Mouse (Mus musculus): ENCODE measurements around the gene Mfap1b. TPM values are rescaled to one million over a fixed set of nuclear protein-coding genes. Genes with fewer than 3 reads are reported as not detected.
A peak's percentile ranks its signal among the peaks of the same experiment; 100 is the strongest.

Mfap1b gene
- polyA plus RNA-seq, 1 experiment from 2014 or later = 77.1 TPM

DNA sequence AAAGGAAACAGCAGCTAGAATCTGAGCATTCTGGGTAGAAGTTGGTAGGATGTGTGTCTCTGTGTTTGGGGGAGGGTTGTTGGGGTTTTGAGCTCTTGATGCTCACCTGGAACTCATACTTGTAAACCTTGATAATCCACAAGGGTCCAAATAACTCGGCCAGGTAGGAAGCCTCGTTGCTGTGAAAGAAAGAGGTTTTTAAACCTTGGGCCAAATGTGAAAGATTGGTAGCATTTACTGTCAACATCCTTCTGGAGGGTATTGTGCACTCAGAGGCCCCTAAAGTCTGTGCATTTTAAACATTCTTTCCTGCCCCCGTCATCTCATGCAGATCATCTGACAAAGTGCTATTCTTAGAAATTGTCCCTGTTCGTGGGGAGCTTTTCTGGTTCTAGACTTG, 20.9 kb downstream of the Mfap1b start, which contains the start of gene Hypk:
Hypk (plus strand) TSS at position 301 of the 400 bp plus-strand sequence.
- Histone ChIP-seq H3K4me1 (ENCODE audit: control insufficient read depth, insufficient read depth, low read length) (peaks cover 16% of the 10 kb centered on the region), H3K9ac (replicated peaks; ENCODE audit: low read depth, low read length) (no peak within 1 kb of the TSS), H3K9me3 (ENCODE audit: control insufficient read depth, low read length) (no peaks in the 10 kb centered on the region), H3K4me3 (ENCODE audit: low read depth, low read length) (no peak within 1 kb of the TSS), H3K4me2 (ENCODE audit: low read depth, low read length) (no peak within 1 kb of the TSS), H3K36me3 (ENCODE audit: control insufficient read depth, insufficient read depth, low read length) (no peaks in the 10 kb centered on the region), H3K27ac (ENCODE audit: low read depth, low read length) (no peak within 1 kb of the TSS), H3K27me3 (ENCODE audit: control insufficient read depth, insufficient read depth, low read length) (no peaks in the 10 kb centered on the region)
- 93% methylated on average over 4 of the region's 4 CpGs for WGBS
- ATAC-seq (ENCODE audit: low read depth) = no peak

DNA sequence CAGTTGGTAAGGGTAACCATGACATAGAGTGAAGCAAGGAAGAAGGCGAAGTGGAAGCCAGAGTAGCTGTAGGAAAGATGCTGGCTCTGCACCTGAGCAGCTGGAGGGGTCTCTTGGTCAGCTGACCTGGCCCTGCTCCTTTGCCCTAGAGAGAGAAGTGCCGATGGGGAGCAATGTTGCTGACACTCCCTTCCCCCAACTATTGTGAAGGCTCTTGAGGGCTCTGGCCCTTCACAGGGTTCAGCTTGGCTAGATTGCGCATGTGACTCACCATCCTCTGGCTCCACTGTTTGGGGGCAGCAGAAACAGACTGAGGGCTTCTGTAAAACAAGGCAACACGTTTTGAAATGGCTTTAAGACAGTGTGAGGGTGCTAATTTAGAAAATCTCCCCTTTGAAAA, 21.5 kb downstream of the Mfap1b start:
- H3K36me3 ChIP-seq (ENCODE audit: control insufficient read depth, insufficient read depth, low read length) = no peaks in the 10 kb centered on the region
- ATAC-seq (ENCODE audit: low read depth) = no peak
- 91% methylated on average over 4 of the region's 4 CpGs for WGBS

DNA sequence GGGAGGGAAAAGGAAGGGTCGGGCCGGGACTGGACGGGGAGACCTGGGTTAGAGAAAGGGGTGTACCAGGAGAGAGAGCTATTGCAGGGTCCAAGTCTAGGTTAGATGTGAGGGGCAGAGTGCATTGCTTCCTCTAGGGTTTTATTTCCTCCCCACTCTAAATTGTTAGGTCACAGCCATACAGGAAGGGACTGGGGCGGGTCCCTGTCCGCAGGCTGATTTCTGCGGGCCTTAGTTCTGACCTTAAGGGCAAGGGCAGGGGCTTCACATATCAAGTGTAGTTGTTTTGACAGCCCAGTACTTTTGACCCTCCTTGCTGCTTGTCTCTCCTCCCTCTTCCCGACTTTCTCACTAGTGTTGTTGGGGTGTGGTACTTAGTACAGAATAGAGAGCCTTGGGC, 23.8 kb downstream of the Mfap1b start:
- peaks cover 8% of the 10 kb centered on the region for H3K4me1 ChIP-seq (ENCODE audit: control insufficient read depth, insufficient read depth, low read length)
- WGBS = 3% methylated on average over 7 of the region's 7 CpGs
- H3K4me3 ChIP-seq (ENCODE audit: low read depth, low read length) = peak overlapping the region; percentile 88
- ATAC-seq (ENCODE audit: low read depth) = no peak
- no peaks in the 10 kb centered on the region for H3K36me3 ChIP-seq (ENCODE audit: control insufficient read depth, insufficient read depth, low read length)
- H3K27ac ChIP-seq (ENCODE audit: low read depth, low read length) = peak overlapping the region; percentile 95
- H3K27me3 ChIP-seq (ENCODE audit: control insufficient read depth, insufficient read depth, low read length) = no peaks in the 10 kb centered on the region
- no peaks in the 10 kb centered on the region for H3K9me3 ChIP-seq (ENCODE audit: control insufficient read depth, low read length)
- peak overlapping the region; percentile 86 for H3K9ac ChIP-seq (replicated peaks; ENCODE audit: low read depth, low read length)
- H3K4me2 ChIP-seq (ENCODE audit: low read depth, low read length) = peak overlapping the region; percentile 92

More for the DNA sequence above, 21.5 kb downstream of the Mfap1b start:
- Histone ChIP-seq H3K4me3 (ENCODE audit: low read depth, low read length) (no peak overlapping the region), H3K4me1 (ENCODE audit: control insufficient read depth, insufficient read depth, low read length) (peaks cover 12% of the 10 kb centered on the region), H3K27me3 (ENCODE audit: control insufficient read depth, insufficient read depth, low read length) (no peaks in the 10 kb centered on the region), H3K27ac (ENCODE audit: low read depth, low read length) (no peak overlapping the region), H3K4me2 (ENCODE audit: low read depth, low read length) (no peak overlapping the region), H3K9me3 (ENCODE audit: control insufficient read depth, low read length) (no peaks in the 10 kb centered on the region), H3K9ac (replicated peaks; ENCODE audit: low read depth, low read length) (no peak overlapping the region)

DNA sequence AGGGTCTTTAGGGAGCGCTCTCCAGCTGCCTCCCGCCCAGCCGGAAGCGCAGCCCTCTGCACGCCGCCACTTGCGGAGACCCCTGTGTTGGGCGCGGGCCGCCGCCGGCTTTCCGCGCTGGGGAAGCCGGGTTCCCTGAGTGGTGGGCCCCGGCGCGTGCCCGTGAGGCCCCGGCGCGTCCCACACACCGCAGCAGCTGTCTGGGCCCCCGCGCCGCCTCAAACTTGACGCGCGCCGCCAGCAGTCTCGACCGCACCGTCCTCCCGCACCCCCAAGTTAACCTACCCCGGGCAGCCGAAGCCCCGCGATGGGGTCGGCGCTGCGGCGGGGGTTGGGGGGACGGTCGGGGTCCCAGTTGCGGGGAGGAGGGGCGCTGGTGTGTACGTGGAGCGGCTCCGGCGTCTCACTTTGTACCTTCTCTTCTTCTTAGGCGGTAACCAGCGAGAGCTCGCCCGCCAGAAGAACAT, 24.3 kb downstream of the Mfap1b start:
- Histone ChIP-seq H3K4me2 (ENCODE audit: low read depth, low read length) (peak overlapping the region; percentile 92), H3K9ac (replicated peaks; ENCODE audit: low read depth, low read length) (peak overlapping the region; percentile 86), H3K36me3 (ENCODE audit: control insufficient read depth, insufficient read depth, low read length) (no peaks in the 10 kb centered on the region), H3K27me3 (ENCODE audit: control insufficient read depth, insufficient read depth, low read length) (no peaks in the 10 kb centered on the region), H3K9me3 (ENCODE audit: control insufficient read depth, low read length) (no peaks in the 10 kb centered on the region), H3K4me1 (ENCODE audit: control insufficient read depth, insufficient read depth, low read length) (peaks cover 8% of the 10 kb centered on the region), H3K27ac (ENCODE audit: low read depth, low read length) (peak overlapping the region; percentile 95), H3K4me3 (ENCODE audit: low read depth, low read length) (peak overlapping the region; percentile 88)
- peak; percentile 72 for ATAC-seq (ENCODE audit: low read depth)
- under 1% methylated on average over 47 of the region's 54 CpGs for WGBS

DNA sequence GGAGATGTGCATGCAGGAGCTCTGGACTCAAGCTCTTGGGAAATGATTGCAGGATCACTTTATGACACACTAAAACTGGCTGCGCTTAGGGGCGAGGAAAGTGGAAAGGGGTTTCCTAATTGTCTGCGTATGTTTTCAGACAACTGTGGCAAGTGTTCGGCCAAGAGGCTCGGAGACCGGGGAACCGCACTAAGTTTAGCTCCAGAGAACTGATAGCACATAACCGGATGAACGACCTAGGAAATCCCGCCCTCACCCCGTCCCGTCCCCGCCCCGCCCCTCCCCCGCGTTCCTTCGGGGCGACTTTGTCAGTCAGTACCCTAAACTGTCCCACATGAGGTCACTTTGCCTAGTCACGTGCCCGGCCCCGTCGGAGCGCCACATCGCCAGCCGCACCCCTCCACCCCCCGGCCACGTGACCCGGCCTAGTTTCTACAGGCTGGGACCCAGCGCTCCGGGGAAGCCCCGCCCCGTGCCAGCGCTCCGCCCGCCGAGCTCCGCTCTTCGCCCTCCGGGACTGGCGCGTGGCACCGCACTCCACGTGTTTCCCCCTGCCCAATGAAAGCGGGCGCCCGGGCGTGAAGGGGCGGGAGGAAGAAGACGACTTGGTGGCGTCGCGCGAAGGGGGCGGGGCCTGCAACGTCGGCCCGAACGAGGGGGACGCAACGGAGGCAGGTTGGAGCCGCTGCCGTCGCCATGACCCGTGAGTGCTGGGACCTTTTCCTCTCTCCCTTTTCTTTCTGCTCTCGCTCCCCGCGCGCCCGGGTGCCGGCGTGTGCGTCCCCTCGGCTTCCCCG, 24.9 kb downstream of the Mfap1b start, which contains the start of gene Serf2:
Serf2 (plus strand) TSS at position 457 of the 797 bp plus-strand sequence.
- under 1% methylated on average over 57 of the region's 74 CpGs for WGBS
- H3K4me1 ChIP-seq (ENCODE audit: control insufficient read depth, insufficient read depth, low read length) = peaks cover 8% of the 10 kb centered on the region
- H3K4me3 ChIP-seq (ENCODE audit: low read depth, low read length) = peak within 1 kb of the TSS; percentile 88
- peak within 1 kb of the TSS; percentile 92 for H3K4me2 ChIP-seq (ENCODE audit: low read depth, low read length)
- peak; percentile 99 for ATAC-seq (ENCODE audit: low read depth)
- peak within 1 kb of the TSS; percentile 86 for H3K9ac ChIP-seq (replicated peaks; ENCODE audit: low read depth, low read length)
- H3K27ac ChIP-seq (ENCODE audit: low read depth, low read length) = peak within 1 kb of the TSS; percentile 95
- no peaks in the 10 kb centered on the region for H3K9me3 ChIP-seq (ENCODE audit: control insufficient read depth, low read length)
- no peaks in the 10 kb centered on the region for H3K27me3 ChIP-seq (ENCODE audit: control insufficient read depth, insufficient read depth, low read length)
- H3K36me3 ChIP-seq (ENCODE audit: control insufficient read depth, insufficient read depth, low read length) = no peaks in the 10 kb centered on the region

DNA sequence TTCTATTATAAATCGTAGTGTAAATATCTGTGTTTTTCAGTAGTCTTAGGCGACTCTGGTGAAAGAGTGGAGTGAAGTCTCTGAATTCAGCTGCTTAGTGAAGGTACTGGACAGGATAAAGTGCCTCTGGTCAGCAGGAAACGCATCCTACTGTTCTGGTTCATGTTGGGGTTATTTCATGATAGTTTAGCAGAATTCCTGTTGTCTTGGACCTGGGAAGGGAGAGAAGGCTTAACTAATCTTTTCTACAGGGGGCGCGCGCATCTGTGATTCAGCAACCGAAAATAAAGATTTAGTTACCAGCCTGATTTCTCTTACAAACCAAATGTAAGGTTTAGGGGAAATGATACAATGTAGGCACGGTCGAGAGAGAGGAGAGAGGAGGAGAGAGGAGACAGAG, 25.7 kb downstream of the Mfap1b start:
- Histone ChIP-seq H3K4me1 (ENCODE audit: control insufficient read depth, insufficient read depth, low read length) (peaks cover 8% of the 10 kb centered on the region), H3K27ac (ENCODE audit: low read depth, low read length) (peak overlapping the region; percentile 60; the same call in 1 of the 2 replicates), H3K9me3 (ENCODE audit: control insufficient read depth, low read length) (no peaks in the 10 kb centered on the region), H3K9ac (replicated peaks; ENCODE audit: low read depth, low read length) (no peak overlapping the region), H3K4me2 (ENCODE audit: low read depth, low read length) (peak overlapping the region; percentile 59), H3K27me3 (ENCODE audit: control insufficient read depth, insufficient read depth, low read length) (no peaks in the 10 kb centered on the region), H3K4me3 (ENCODE audit: low read depth, low read length) (peak overlapping the region; percentile 88), H3K36me3 (ENCODE audit: control insufficient read depth, insufficient read depth, low read length) (no peaks in the 10 kb centered on the region)
- whole genome bisulfite sequencing = 21% methylated on average over 9 of the region's 9 CpGs
- no peak for ATAC-seq (ENCODE audit: low read depth)

DNA sequence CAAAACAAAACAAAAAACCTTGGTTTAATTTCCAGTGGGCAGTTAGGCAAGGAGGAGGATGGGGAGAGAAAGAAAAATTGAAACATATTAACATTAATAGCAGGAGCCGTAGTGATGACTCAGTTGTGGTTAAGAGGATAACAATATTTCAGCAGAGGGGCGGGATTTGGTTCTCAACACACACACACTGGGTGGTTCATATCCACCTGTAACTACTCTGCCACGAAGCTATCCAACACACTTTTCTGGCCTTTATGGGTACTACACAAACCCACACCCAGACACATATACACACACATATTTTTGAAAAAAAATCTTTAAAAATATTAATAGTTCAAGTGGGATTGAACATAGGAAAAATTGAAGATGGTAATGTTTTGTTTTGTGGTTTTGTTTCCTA, 26.9 kb downstream of the Mfap1b start:
- Histone ChIP-seq H3K4me2 (ENCODE audit: low read depth, low read length) (no peak overlapping the region), H3K9ac (replicated peaks; ENCODE audit: low read depth, low read length) (no peak overlapping the region), H3K27ac (ENCODE audit: low read depth, low read length) (no peak overlapping the region), H3K9me3 (ENCODE audit: control insufficient read depth, low read length) (no peaks in the 10 kb centered on the region), H3K4me3 (ENCODE audit: low read depth, low read length) (no peak overlapping the region), H3K36me3 (ENCODE audit: control insufficient read depth, insufficient read depth, low read length) (no peaks in the 10 kb centered on the region), H3K27me3 (ENCODE audit: control insufficient read depth, insufficient read depth, low read length) (peaks cover under 1% of the 10 kb centered on the region; the same call in 1 of the 2 replicates), H3K4me1 (ENCODE audit: control insufficient read depth, insufficient read depth, low read length) (peaks cover 12% of the 10 kb centered on the region)
- WGBS = 89% methylated on average over 3 of the region's 3 CpGs
- no peak for ATAC-seq (ENCODE audit: low read depth)

DNA sequence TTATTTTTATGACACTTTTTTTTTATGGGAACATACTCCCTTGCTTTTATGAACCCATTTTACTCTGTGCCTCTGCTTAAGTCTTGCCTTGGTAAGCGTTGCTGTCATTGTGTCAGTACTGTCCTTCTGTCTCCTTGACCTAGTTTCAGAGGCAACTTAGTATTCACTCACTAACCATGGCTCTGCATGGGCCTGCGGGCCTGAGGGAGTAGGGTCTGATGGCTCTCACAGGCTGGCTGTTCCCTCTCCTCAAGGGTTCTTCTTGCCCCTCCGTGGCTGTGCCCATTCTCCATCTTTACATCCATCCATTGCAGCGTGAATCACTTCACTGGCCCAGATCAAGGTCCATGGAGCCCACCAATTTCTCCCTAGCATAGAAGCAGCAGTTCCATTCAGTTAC, 27.4 kb downstream of the Mfap1b start:
- H3K9ac ChIP-seq (replicated peaks; ENCODE audit: low read depth, low read length) = no peak overlapping the region
- ATAC-seq (ENCODE audit: low read depth) = no peak
- H3K27me3 ChIP-seq (ENCODE audit: control insufficient read depth, insufficient read depth, low read length) = peaks cover 6% of the 10 kb centered on the region
- H3K36me3 ChIP-seq (ENCODE audit: control insufficient read depth, insufficient read depth, low read length) = no peaks in the 10 kb centered on the region
- H3K4me1 ChIP-seq (ENCODE audit: control insufficient read depth, insufficient read depth, low read length) = peaks cover 13% of the 10 kb centered on the region
- no peak overlapping the region for H3K27ac ChIP-seq (ENCODE audit: low read depth, low read length)
- no peak overlapping the region for H3K4me3 ChIP-seq (ENCODE audit: low read depth, low read length)
- H3K9me3 ChIP-seq (ENCODE audit: control insufficient read depth, low read length) = no peaks in the 10 kb centered on the region
- no peak overlapping the region for H3K4me2 ChIP-seq (ENCODE audit: low read depth, low read length)
- 82% methylated on average over 4 of the region's 4 CpGs for WGBS

DNA sequence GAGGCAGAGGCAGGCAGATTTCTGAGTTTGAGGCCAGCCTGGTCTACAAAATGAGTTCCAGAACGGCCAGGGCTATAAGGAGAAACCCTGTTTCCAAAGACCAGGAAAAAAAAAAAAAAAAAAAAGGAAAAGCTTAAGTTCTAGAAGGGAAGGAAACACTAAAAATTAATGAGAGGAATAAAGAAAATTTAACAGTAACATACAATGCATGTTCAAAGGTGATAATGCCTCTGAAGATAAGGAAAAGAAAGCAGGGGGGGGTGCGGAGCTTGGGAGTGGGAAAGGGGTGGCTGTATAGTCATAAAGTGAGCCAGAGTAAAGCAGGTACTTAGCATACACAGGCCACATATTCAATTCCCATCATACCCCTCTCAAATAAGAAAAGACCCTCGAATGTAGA, 28.8 kb downstream of the Mfap1b start:
- no peak overlapping the region for H3K4me3 ChIP-seq (ENCODE audit: low read depth, low read length)
- ATAC-seq (ENCODE audit: low read depth) = no peak
- 87% methylated on average over 3 of the region's 3 CpGs for WGBS
- no peaks in the 10 kb centered on the region for H3K36me3 ChIP-seq (ENCODE audit: control insufficient read depth, insufficient read depth, low read length)
- H3K27me3 ChIP-seq (ENCODE audit: control insufficient read depth, insufficient read depth, low read length) = peaks cover 13% of the 10 kb centered on the region
- H3K9me3 ChIP-seq (ENCODE audit: control insufficient read depth, low read length) = no peaks in the 10 kb centered on the region
- no peak overlapping the region for H3K4me2 ChIP-seq (ENCODE audit: low read depth, low read length)
- peaks cover 9% of the 10 kb centered on the region for H3K4me1 ChIP-seq (ENCODE audit: control insufficient read depth, insufficient read depth, low read length)
- no peak overlapping the region for H3K9ac ChIP-seq (replicated peaks; ENCODE audit: low read depth, low read length)
- H3K27ac ChIP-seq (ENCODE audit: low read depth, low read length) = no peak overlapping the region

Measured in neural tube, embryonic 14.5 days (tissue).